Mouse (Mus musculus) lung, postnatal 25 days (tissue): Measurements from ENCODE around the gene Lyrm7.
A peak's percentile ranks its signal among the peaks of the same experiment; 100 is the strongest.

Experiments used
- DNase-seq: peaks from one replicate; pipeline ENCODE4 v3.0.0; 2022; ENCODE audit warnings: low spot score

Gene Lyrm7

DNA sequence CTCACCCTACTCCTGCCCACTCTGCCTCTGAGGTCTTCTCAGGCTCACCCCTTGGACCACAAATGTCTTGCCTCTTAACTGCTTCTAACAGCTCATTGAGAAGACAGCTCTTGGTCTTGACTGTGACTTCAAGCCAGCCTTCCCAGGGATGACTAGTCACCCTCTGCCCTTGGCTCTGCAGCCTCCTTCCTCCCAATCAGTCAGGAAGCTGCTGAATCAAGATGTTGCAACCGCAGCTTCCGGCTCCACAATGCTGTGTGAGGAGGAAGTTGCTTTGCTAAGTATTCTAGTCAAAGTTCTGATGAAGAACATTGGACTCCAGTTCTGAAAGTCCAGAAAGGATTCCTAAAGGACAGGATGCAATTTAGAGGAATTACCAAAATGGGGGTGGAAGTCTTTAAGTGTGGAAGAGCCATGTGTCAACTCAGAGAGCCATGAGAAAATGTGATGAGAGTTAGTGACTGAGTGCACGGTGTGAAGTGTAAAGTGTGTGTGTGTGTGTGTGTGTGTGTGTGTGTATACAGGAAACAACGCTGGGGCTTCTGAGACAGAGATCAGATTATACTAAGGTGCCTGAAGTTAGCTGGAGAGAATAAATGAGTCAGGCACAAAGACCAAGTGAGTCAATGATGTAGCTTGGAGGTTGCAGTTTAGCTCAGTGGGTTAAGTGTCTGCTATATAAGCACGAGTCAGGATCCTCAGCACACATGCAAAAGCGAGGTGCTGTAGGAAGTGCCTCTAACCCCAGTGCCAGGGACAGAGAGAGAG is 58.7 kb downstream of the Lyrm7 start:
- DNase-seq = peak; percentile 74

DNA sequence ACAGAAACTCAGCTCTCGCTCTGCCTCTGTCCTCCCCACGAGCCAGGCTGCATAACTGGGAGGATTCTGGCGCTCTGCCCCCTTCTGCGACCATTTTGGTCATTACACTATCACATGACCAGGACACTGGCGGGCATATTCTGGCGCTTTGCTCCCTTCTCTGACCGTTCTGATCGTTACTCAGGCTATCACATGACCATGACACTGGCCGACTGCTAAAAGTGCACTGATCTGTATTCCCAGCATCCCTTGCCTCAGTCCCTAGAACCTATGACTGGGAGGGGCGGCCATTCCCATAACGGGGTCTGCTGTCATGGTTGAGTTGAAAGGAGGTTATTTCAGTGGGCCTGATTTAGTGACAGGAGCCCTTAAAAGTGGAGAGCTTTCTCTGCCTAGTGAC is 64.2 kb downstream of the Lyrm7 start:
- no peak for DNase-seq

- DNase-seq = no peak
Observed at GRCm38 (mm10) chr11:54794678-54795077, 66.0 kb downstream of the Lyrm7 start.

- DNase-seq = no peak
Observed at GRCm38 (mm10) chr11:54793173-54793572, 67.5 kb downstream of the Lyrm7 start.

- DNase-seq = no peak
Observed at GRCm38 (mm10) chr11:54791458-54791857, 69.3 kb downstream of the Lyrm7 start.

DNA sequence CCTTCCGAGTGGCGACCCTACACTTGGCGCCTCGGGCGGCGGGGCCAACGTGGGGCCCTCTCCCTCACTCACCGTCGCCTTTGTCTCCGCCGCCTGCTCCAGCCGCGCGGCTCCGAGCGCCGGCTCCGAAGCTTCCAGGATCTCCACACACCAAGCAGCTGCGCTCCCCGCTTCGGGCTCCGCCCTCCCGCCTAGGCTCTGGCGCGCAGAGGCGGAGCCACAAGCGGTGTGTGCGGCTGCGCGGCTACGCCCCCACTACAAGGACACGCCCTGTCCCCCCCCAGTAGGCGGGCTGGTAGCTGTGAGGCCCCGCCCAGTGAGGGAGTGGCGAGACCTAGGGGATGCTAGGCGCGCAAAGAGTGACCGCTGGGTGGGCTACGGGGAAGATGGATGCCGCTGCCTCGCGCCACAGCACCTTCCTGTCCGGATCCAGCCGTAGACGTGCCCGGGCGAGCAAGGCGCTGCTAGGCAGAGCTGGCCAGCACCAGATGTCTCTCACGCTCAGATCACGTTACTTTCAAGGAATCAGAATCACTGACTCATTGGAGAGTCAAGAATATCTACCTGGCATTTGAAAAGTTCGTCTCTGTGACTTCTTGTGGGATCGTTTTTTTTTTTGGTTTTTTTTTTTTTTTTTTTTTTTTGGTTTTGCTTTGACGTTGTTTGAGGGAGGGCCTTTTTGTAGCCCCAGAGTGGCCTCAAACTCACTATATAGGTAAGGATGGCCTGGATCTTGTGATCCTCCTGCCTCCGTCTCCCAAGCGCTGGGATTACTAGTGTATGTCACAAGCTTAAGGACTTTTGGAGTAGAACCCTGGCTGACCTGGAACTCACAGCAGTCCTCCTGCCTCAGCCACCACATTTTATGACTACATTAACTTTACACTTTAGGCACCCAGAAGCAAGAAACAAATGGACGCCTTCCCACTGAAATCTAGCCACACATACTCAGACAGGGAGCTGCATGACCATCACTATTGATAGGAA is 72.9 kb downstream of the Lyrm7 start, which contains the start of gene Cdc42se2:
Gene Cdc42se2, minus strand, starts transcription at position 188 of the 987 bp plus-strand sequence.
- DNase-seq = peak; percentile 95

GRCm38 (mm10) chr11:54786858-54787487 is 73.7 kb downstream of the Lyrm7 start:
- peak; percentile 53 for DNase-seq

DNA sequence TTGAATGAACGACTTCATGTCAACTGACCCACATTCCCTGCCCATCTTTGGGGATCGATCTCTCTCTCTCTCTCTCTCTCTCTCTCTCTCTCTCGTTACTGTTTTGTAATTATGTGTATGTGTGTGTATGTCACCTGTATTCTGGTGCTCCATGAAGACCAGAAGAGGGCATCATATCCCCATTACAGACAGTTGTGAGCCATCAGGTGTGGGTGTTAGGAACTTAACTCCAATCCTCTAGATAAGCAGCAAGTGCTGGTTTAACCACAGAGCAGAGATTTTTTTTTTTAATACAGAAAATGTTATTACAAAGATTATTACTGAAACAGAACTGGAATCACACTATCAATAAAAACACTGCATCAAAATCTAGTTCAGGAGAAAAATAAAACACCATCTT is 75.2 kb downstream of the Lyrm7 start:
- DNase-seq = no peak

DNA sequence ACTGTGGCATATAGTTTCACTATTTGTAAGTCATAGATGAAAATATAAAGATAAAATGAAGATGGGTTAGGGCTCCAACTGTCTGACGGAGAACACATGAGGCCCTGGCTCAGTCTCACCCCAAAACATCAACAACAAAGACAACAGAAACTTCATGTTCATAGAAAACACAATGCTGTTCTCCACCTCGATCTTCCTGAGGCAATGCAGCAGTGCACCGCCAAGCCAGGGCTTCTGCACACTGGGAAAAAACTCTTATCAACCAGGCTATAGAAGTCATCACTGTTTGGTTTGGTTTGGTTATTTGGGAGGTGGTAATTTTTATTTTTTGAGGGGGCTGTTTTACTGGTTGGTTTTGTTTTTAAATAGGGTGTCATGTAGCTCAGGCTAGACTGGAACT is 76.3 kb downstream of the Lyrm7 start:
- no peak for DNase-seq

DNA sequence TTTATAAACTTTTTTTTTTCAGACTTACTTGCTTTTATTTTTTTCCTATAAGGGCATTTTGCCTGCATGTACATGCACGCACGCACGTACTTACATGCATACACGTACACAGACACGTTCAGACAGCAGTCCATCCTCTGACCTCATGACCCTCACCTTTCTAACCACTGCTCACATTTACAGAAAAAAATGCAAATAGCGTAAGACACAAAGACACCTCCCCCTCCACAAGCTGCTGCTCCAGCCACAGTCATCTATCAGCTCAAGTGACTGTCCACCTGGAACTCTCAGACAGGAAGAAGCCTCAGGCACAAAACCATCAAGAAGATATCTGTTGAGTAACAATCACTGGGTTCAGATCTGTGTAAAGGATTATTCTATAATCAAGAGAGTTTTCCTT is 78.5 kb downstream of the Lyrm7 start:
- no peak for DNase-seq

DNA sequence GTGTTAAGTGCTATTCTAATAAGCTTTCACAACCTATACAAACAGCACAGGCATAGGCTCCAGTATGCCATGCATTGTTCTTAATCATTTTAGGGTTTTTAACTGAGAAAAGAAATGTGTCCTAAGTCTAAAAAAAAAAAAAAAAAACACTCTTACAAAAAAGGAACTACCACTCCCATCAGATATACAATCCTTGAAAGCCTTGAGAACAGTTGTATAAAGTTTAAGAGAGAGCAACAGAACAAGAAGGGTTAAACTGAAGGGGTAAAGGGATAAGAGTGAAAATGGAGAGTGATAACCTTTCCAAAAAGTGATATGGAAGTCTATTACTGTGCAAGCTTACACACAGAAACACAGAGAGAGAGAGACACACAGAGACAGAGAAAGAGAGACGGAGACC is 80.8 kb downstream of the Lyrm7 start:
- DNase-seq = no peak

- DNase-seq = no peak
Observed at GRCm38 (mm10) chr11:54778131-54778844, 82.4 kb downstream of the Lyrm7 start.

DNA sequence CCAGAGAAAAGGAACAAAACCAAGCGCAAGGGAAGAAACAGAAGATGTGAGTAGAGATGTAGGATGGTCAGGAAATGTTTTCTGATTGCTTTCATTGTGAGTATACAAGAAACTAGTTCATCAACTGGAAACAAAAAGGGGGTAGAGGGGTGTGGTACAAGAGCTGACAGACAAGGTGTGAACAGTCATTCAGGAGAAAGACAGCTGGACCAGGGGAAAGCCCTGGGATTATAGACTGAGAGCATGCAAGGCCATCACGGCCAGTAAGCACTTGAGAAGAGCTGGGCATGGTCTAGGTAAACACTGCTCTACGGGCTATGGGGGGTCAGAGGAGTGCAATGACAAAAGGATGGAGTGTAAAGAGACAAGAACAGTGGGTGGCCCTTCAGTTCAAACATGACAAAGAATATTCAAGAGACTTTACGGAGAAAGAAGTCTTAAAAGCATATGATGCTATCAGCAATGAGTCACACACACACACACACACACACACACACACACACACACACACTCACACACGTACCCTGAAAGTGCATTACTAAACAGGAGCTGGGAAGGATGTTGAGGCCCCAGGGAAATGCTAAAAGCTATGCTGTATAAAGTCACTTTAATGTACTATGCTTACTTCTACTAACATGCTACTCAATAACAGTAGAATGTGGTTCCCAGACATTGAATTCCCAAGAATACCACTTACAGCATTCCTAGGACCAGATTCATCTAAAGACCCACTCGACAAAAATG is 83.2 kb downstream of the Lyrm7 start:
- DNase-seq = no peak
